Mouse (Mus musculus) macrophage (primary cell): ENCODE data around the gene Tsc22d4. TPM values are rescaled to one million over a fixed set of nuclear protein-coding genes. Genes with fewer than 3 reads are reported as not detected.

ENCODE experiments used
- polyA plus RNA-seq: library from polyadenylated mRNA; stranded (reverse); fragments of 250-400 nt; gene quantifications from 3 replicates; pipeline ENCODE4 v1.2.4, GENCODE M21; 2018; ENCODE audit warnings: inconsistent platforms

Tsc22d4 gene
- polyA plus RNA-seq, 1 experiment from 2014 or later: 84.4 TPM

Other genes with a start within 250 kb of the Tsc22d4 start
- gene Pop7, start 243.2 kb upstream of the Tsc22d4 start, polyA plus RNA-seq: 7.6 to 26.0 TPM (median 19.4 TPM) in 3 replicates
- 8.7 to 17.9 TPM (median 11.5 TPM) in 3 replicates for gene Gigyf1, start 227.2 kb upstream of the Tsc22d4 start, polyA plus RNA-seq
- gene Epo, start 212.5 kb upstream of the Tsc22d4 start, polyA plus RNA-seq: not detected in 3 replicates
- gene Gnb2, start 212.2 kb upstream of the Tsc22d4 start, polyA plus RNA-seq: 139 to 347 TPM (median 316 TPM) in 3 replicates
- gene Actl6b, start 192.2 kb upstream of the Tsc22d4 start, polyA plus RNA-seq: not detected in 3 replicates
- 0.14 to 0.17 TPM in 2 of 3 replicates, not detected in the other for gene Tfr2, start 175.9 kb upstream of the Tsc22d4 start, polyA plus RNA-seq
- gene Mospd3, start 144.7 kb upstream of the Tsc22d4 start, polyA plus RNA-seq: 35.3 to 72.3 TPM (median 54.2 TPM) in 3 replicates
- 0.41 to 0.44 TPM in 2 of 3 replicates, not detected in the other for gene Pcolce, start 131.9 kb upstream of the Tsc22d4 start, polyA plus RNA-seq
- gene Fbxo24, start 116.7 kb upstream of the Tsc22d4 start, polyA plus RNA-seq: 0.09 TPM in 1 of 3 replicates, not detected in the others
- 51.6 to 108 TPM (median 60.3 TPM) in 3 replicates for gene Lrch4, start 116.6 kb upstream of the Tsc22d4 start, polyA plus RNA-seq
- gene Gm20605, start 116.6 kb upstream of the Tsc22d4 start, polyA plus RNA-seq: 4.9 to 17.8 TPM (median 5.5 TPM) in 3 replicates
- gene Sap25, start 104.4 kb upstream of the Tsc22d4 start, polyA plus RNA-seq: 5.2 to 25.3 TPM (median 10.5 TPM) in 3 replicates
- gene Irs3, start 100.0 kb upstream of the Tsc22d4 start, polyA plus RNA-seq: 0.09 TPM in 1 of 3 replicates, not detected in the others
- 12.1 to 28.4 TPM (median 17.8 TPM) in 3 replicates for gene Agfg2, start 61.0 kb upstream of the Tsc22d4 start, polyA plus RNA-seq
- gene Nyap1, start 4.1 kb upstream of the Tsc22d4 start, polyA plus RNA-seq: 0.07 to 0.23 TPM (median 0.21 TPM) in 3 replicates
- gene Ppp1r35, start 33.1 kb downstream of the Tsc22d4 start, polyA plus RNA-seq: 2.7 to 25.9 TPM (median 20.7 TPM) in 3 replicates
- gene Mepce, start 41.9 kb downstream of the Tsc22d4 start, polyA plus RNA-seq: 23.9 to 28.3 TPM (median 26.6 TPM) in 3 replicates
- gene Zcwpw1, start 42.1 kb downstream of the Tsc22d4 start, polyA plus RNA-seq: 1.8 to 4.1 TPM (median 2.8 TPM) in 3 replicates
- 5.9 to 17.4 TPM (median 7.6 TPM) in 3 replicates for gene Pilra, start 90.6 kb downstream of the Tsc22d4 start, polyA plus RNA-seq
- gene Pilrb1, start 112.4 kb downstream of the Tsc22d4 start, polyA plus RNA-seq: 7.2 to 9.0 TPM (median 7.9 TPM) in 3 replicates
- 12.2 to 15.9 TPM (median 14.4 TPM) in 3 replicates for gene Pilrb2, start 126.1 kb downstream of the Tsc22d4 start, polyA plus RNA-seq
- gene Cyp3a13, start 175.9 kb downstream of the Tsc22d4 start, polyA plus RNA-seq: not detected in 3 replicates
- gene Gjc3, start 217.4 kb downstream of the Tsc22d4 start, polyA plus RNA-seq: not detected in 3 replicates
- gene Azgp1, start 235.8 kb downstream of the Tsc22d4 start, polyA plus RNA-seq: not detected in 3 replicates